Mouse (Mus musculus) brain, embryonic 14.5 days (tissue): ENCODE data around the gene Snca.

Source experiments
- CTCF ChIP-seq: fragments of 200-500 bp; IDR thresholded peaks from 2 replicates; pipeline ENCODE4 v1.5.1; 2012; ENCODE audit warnings: inconsistent platforms, mild to moderate bottlenecking, moderate library complexity, borderline replicate concordance; ENCODE audit not compliant: insufficient read depth, insufficient read length; ENCODE audit errors: extremely low read depth
- POLR2A ChIP-seq: fragments of 200-500 bp; IDR thresholded peaks from 2 replicates; pipeline ENCODE4 v1.6.1; 2012; ENCODE audit warnings: mild to moderate bottlenecking, inconsistent platforms, borderline replicate concordance; ENCODE audit not compliant: poor library complexity, insufficient read depth, insufficient read length, severe bottlenecking; ENCODE audit errors: extremely low read depth

GRCm38 (mm10) chr6:60827290-60827689 is 2.4 kb downstream of the Snca start:
- TF ChIP-seq CTCF (no peak), POLR2A (no peak)
